Mouse (Mus musculus): Measurements from ENCODE around the gene Mthfd1l. TPM values are rescaled to one million over a fixed set of nuclear protein-coding genes. Genes with fewer than 3 reads are reported as not detected.

Gene Mthfd1l
- polyA plus RNA-seq, 1 experiment from 2014 or later = 9.2 TPM

GRCm38 (mm10) chr10:3980231-3980630 is 7.3 kb downstream of the Mthfd1l start:
- H3K4me3 ChIP-seq = no peak overlapping the region
- no peak overlapping the region for H3K27ac ChIP-seq
- H3K4me1 ChIP-seq = no peaks in the 10 kb centered on the region
- no peak overlapping the region for H3K4me2 ChIP-seq (replicated peaks)
- WGBS = 87% methylated on average over 4 of the region's 4 CpGs
- H3K36me3 ChIP-seq = peaks cover 14% of the 10 kb centered on the region
- H3K27me3 ChIP-seq (replicated peaks) = no peaks in the 10 kb centered on the region
- ATAC-seq (ENCODE audit: low FRiP score, low read depth) = no peak
- H3K9me3 ChIP-seq = no peaks in the 10 kb centered on the region
- H3K9ac ChIP-seq = no peak overlapping the region

DNA sequence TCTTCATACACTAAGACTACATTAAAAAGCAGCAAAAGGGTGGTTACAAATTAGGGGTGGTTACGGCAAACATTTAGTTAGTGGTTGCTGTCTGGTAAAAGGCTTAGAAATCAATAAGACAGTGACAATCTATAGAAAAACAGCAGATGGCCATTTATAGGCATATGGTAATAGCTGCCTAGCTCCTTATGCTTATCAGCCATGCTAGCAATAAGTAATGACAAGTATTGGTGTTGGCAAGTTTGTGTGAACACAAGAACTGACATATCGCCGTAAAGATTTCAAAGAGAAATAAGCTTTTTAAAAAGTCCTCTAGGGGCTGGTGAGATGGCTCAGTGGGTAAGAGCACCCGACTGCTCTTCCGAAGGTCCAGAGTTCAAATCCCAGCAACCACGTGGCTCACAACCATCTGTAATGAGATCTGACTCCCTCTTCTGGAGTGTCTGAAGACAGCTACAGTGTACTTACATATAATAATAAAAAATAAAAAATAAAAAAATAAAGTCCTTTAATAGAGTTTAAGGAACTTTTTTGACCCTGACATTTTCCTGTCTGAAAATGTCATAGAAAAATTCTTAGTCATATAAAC is 17.5 kb downstream of the Mthfd1l start:
- H3K4me2 ChIP-seq (replicated peaks) = no peak overlapping the region
- no peaks in the 10 kb centered on the region for H3K9me3 ChIP-seq
- ATAC-seq (ENCODE audit: low FRiP score, low read depth) = no peak
- WGBS = 95% methylated on average over 6 of the region's 6 CpGs
- H3K4me1 ChIP-seq = no peaks in the 10 kb centered on the region
- H3K4me3 ChIP-seq = no peak overlapping the region
- no peaks in the 10 kb centered on the region for H3K27me3 ChIP-seq (replicated peaks)
- peaks cover 10% of the 10 kb centered on the region for H3K36me3 ChIP-seq
- no peak overlapping the region for H3K9ac ChIP-seq
- no peak overlapping the region for H3K27ac ChIP-seq

- Histone ChIP-seq H3K27me3 (replicated peaks) (no peaks in the 10 kb centered on the region), H3K36me3 (peaks cover 10% of the 10 kb centered on the region)
These were observed 20.6 kb downstream of the Mthfd1l start for GRCm38 (mm10) chr10:3993365-3994102.

DNA sequence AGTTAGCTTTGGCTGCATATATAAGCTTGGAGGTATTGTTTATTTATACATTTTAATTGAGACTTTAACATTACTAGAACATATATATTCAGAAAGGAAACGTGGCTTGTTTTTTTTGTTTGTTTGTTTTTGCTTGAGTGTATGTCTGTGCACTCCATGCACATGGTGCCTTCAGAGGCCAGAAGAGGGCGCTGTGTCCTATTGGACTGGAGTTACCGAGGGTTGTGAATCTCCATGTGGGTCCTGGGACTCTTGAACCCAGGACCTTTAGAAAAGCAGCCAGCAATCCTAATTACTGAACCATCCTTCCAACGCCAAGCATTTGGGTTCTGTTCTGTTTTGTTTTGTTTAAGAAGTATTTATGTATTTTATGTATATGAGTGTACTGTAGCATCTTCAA is 22.4 kb downstream of the Mthfd1l start:
- WGBS = 83% methylated on average over 4 of the region's 4 CpGs
- Histone ChIP-seq H3K27ac (no peak overlapping the region), H3K4me3 (no peak overlapping the region), H3K4me2 (replicated peaks) (no peak overlapping the region), H3K27me3 (replicated peaks) (no peaks in the 10 kb centered on the region), H3K4me1 (no peaks in the 10 kb centered on the region), H3K36me3 (peaks cover under 1% of the 10 kb centered on the region), H3K9me3 (no peaks in the 10 kb centered on the region), H3K9ac (no peak overlapping the region)
- ATAC-seq (ENCODE audit: low FRiP score, low read depth) = no peak

More at GRCm38 (mm10) chr10:3993365-3994102, 20.6 kb downstream of the Mthfd1l start:
- Histone ChIP-seq H3K9ac (no peak overlapping the region), H3K4me2 (replicated peaks) (no peak overlapping the region), H3K4me1 (no peaks in the 10 kb centered on the region), H3K9me3 (no peaks in the 10 kb centered on the region), H3K4me3 (no peak overlapping the region), H3K27ac (no peak overlapping the region)
- no peak for ATAC-seq (ENCODE audit: low FRiP score, low read depth)
- WGBS = 90% methylated on average over 8 of the region's 8 CpGs

DNA sequence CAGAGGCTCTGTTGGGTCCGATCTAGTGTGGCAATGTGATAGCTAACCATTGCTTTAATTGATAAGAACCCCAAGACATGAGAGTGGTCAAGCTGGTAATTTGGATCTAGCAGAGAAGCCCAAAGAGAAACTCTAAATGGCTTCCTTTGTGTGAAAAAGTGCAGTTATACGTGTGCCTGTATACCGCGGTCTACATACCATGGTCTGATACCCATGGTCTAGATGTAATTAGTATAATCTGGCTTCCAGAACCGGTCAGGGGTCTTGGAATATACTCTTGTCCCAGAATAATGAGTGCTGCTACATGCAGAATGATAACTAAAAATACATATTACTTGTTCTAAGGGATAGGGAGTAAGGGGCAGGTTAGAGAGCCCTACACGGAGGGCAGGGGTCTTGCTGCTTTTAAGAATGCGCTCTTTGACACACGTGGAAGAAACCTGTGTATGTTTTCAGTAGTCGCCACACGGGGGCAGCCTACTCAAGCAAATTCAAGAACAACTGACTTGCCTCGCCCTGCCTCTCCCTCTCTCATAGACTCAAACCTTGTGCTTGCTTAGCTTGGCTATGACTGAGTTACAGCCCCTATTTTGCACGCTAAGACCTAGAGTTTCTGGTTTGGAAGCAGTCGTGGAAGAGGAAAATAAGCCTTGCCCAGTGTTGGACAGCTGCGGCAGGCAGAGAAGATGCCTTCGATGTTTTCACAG is 23.4 kb downstream of the Mthfd1l start:
- no peak overlapping the region for H3K4me3 ChIP-seq
- no peaks in the 10 kb centered on the region for H3K9me3 ChIP-seq
- no peak overlapping the region for H3K27ac ChIP-seq
- H3K36me3 ChIP-seq = no peaks in the 10 kb centered on the region; the same call in none of the 2 replicates
- no peaks in the 10 kb centered on the region for H3K4me1 ChIP-seq
- H3K27me3 ChIP-seq (replicated peaks) = no peaks in the 10 kb centered on the region
- WGBS = 59% methylated on average over 15 of the region's 15 CpGs
- H3K4me2 ChIP-seq (replicated peaks) = no peak overlapping the region
- H3K9ac ChIP-seq = no peak overlapping the region
- peak; percentile 68; the same call in 1 of the 2 replicates for ATAC-seq (ENCODE audit: low FRiP score, low read depth)

DNA sequence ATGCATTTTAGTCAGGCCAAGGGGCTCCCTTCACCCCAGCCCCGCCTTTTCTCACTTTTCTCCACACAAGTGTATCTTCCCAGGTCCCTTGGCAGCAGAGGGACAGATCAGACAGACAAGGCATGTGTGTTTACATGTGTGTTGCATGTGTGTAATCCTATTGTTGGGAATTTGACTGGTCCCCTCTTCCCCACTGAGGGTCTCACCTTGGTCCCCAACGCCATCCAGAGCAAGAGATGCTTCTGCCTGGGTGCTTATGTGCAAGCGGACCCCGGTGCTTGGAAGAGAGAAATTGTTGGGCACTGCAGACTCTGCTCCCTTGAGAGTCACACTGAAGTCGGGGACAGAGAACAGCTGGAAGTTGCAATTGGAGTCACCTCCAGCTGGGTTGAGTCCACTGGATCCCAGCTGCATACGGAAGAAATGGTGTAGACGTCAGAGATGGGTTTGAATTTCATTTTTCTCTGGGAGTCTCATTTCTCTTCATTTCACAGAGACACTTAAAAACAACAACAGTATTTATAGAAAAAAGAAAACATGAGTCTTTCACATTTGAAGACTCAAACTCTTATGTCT is 25.0 kb downstream of the Mthfd1l start:
- H3K9me3 ChIP-seq = no peaks in the 10 kb centered on the region
- no peaks in the 10 kb centered on the region for H3K27me3 ChIP-seq (replicated peaks)
- WGBS = 84% methylated on average over 7 of the region's 7 CpGs
- no peak overlapping the region for H3K4me2 ChIP-seq (replicated peaks)
- no peaks in the 10 kb centered on the region for H3K36me3 ChIP-seq
- no peak overlapping the region for H3K27ac ChIP-seq
- H3K9ac ChIP-seq = no peak overlapping the region
- ATAC-seq (ENCODE audit: low FRiP score, low read depth) = no peak
- H3K4me1 ChIP-seq = no peaks in the 10 kb centered on the region
- no peak overlapping the region for H3K4me3 ChIP-seq

DNA sequence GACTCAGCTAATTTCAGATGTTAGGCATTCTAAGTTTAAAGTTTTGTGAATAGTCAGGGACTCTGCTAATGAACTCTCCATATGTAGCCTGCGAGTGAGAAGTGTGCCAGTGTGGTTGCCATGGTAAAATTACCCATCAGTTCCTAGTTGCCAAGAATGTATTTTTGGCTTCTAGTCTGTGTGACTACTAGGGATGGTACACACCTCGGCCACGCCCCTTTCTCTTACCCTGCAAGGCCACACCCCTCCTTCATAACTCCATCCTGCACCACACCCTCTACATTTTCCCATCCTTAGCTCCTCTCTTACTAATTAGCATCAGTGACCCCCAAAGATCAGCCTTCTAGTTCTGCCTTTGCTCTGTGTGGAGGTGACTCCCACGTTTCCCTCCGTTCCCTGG is 29.8 kb downstream of the Mthfd1l start:
- ATAC-seq (ENCODE audit: low FRiP score, low read depth) = no peak
- WGBS = 92% methylated on average over 5 of the region's 5 CpGs
- no peak overlapping the region for H3K27ac ChIP-seq

DNA sequence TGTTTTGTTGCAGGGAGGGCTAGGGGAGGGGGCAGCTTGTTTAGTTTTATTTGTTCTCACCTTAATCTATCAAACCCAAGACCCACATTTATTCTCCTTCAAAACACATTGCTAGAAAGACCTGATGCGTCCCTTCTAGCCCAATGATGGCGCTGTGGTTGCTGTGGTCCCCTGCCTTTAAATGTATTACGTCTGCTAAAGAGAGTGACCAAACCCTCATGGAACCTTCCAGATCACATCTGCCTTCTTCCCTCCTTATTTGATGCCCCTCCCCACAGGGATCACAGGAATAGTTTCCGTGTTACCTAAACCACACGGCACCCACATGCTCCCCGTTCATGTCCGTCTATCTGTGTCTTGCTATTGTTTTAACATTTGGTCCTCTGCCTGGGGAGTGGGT is 32.3 kb downstream of the Mthfd1l start:
- ATAC-seq (ENCODE audit: low FRiP score, low read depth) = peak; percentile 30; the same call in 1 of the 2 replicates
- Histone ChIP-seq H3K9ac (no peak overlapping the region), H3K4me1 (no peaks in the 10 kb centered on the region), H3K27me3 (replicated peaks) (no peaks in the 10 kb centered on the region), H3K36me3 (no peaks in the 10 kb centered on the region), H3K27ac (no peak overlapping the region), H3K4me3 (no peak overlapping the region), H3K9me3 (no peaks in the 10 kb centered on the region), H3K4me2 (replicated peaks) (no peak overlapping the region)
- 83% methylated on average over 7 of the region's 7 CpGs for whole genome bisulfite sequencing

More for the DNA sequence above, 29.8 kb downstream of the Mthfd1l start:
- Histone ChIP-seq H3K27me3 (replicated peaks) (no peaks in the 10 kb centered on the region), H3K9ac (no peak overlapping the region), H3K36me3 (no peaks in the 10 kb centered on the region), H3K4me3 (no peak overlapping the region), H3K9me3 (no peaks in the 10 kb centered on the region), H3K4me2 (replicated peaks) (no peak overlapping the region), H3K4me1 (no peaks in the 10 kb centered on the region)

DNA sequence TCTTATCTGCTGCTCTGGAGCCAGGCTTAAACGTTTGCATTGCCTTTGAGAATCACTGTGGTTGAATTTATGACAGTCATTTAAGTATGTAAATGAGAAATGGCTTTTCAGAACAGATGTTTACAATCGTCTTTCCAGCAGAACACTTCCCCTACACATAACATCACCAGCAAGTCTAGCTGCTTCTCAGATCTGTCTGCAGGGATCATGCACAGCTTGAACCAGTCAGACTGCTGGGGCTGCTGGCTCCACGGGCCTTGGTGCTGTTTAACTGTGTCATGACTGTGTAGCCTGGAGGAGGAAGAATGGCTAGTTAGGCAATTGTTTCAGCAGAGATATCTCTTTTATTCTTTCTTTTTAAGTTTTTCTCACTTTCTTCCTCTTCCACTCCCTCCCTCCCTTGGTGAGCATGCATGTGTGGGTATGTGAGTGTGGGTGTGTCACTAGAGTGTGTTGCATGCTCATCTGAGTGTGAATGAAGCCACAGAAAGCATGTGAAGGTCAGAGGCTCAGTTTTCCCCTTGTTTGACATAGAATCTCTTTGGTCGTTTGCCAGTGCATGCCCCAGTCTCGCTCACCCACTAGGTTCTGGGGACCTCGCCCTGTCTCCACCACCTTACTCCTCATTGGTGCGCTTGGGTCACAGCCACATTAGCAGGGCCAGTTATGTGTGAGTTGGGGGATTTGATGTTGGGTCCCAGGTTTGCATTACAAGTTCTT is 33.5 kb downstream of the Mthfd1l start:
- H3K27me3 ChIP-seq (replicated peaks) = no peaks in the 10 kb centered on the region
- no peak for ATAC-seq (ENCODE audit: low FRiP score, low read depth)
- no peak overlapping the region for H3K9ac ChIP-seq
- H3K4me3 ChIP-seq = no peak overlapping the region
- 59% methylated on average over 7 of the region's 7 CpGs for WGBS
- H3K4me1 ChIP-seq = no peaks in the 10 kb centered on the region
- no peak overlapping the region for H3K4me2 ChIP-seq (replicated peaks)
- H3K36me3 ChIP-seq = no peaks in the 10 kb centered on the region
- H3K27ac ChIP-seq = no peak overlapping the region
- no peaks in the 10 kb centered on the region for H3K9me3 ChIP-seq

GRCm38 (mm10) chr10:4022628-4023303 is 49.8 kb downstream of the Mthfd1l start:
- Histone ChIP-seq H3K36me3 (no peaks in the 10 kb centered on the region), H3K4me3 (no peak overlapping the region), H3K4me1 (no peaks in the 10 kb centered on the region), H3K9ac (no peak overlapping the region), H3K4me2 (replicated peaks) (no peak overlapping the region), H3K27me3 (replicated peaks) (no peaks in the 10 kb centered on the region), H3K9me3 (no peaks in the 10 kb centered on the region), H3K27ac (no peak overlapping the region)
- ATAC-seq (ENCODE audit: low FRiP score, low read depth) = no peak
- WGBS = 88% methylated on average over 14 of the region's 14 CpGs

DNA sequence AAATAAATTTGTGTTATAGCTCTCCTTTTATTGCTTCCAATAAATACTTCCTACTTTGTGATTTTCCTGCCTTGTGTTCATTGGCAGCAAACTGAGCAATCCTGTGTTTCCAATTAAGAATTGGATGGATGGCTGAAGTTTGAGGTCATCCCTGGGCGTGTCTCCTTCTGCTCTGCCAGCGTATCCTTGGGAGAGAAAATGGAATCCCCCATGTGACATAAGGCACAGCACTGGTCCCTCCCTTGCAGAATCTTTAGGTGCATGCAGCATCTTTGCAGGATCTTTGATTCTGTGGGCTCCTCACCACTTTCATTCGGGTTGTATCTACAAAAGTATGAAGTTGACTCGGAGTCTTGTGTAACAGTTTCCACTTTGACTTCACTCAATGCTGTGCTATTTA is 53.7 kb downstream of the Mthfd1l start:
- Histone ChIP-seq H3K36me3 (0 out of 2 replicates have a peak, but pooled peaks cover 3% of the 10 kb centered on the region), H3K4me3 (no peak overlapping the region), H3K9me3 (no peaks in the 10 kb centered on the region), H3K27ac (no peak overlapping the region), H3K4me1 (no peaks in the 10 kb centered on the region), H3K9ac (no peak overlapping the region), H3K27me3 (replicated peaks) (no peaks in the 10 kb centered on the region), H3K4me2 (replicated peaks) (no peak overlapping the region)
- WGBS = 91% methylated on average over 4 of the region's 4 CpGs
- ATAC-seq (ENCODE audit: low FRiP score, low read depth) = no peak

Data from neural tube, embryonic 12.5 days (tissue).